Mouse (Mus musculus) hematopoietic stem cell, adult 5-6 weeks (primary cell): Measurements from ENCODE around the gene Garnl3. TPM values are rescaled to one million over a fixed set of nuclear protein-coding genes. Genes with fewer than 3 reads are reported as not detected.

Source experiments
- ATAC-seq, 2 experiments: fragments of 125-278 bp in 1 of 2; replicated peaks in 1 of 2; 2 replicates each; pipeline ENCODE4 v1.8.0; 2016 to 2017; ENCODE audit warnings: inconsistent platforms in 2 of 2, mild to moderate bottlenecking in 2 of 2, moderate number of reproducible peaks in 2 of 2, low read depth in 1 of 2, moderate TSS enrichment in 1 of 2; ENCODE audit not compliant: low FRiP score in 2 of 2, poor library complexity in 2 of 2, severe bottlenecking in 2 of 2, insufficient read depth in 1 of 2, low TSS enrichment in 1 of 2
- total RNA-seq: library from RNA; stranded (forward); fragments of 172-1452, 232-1000 nt; gene quantifications from 2 replicates; pipeline ENCODE4 v1.2.3, GENCODE M21; 2017

Garnl3 gene
- total RNA-seq, 1 experiment from 2014 or later: 5.7 TPM

GRCm38 (mm10) chr2:33005041-33005440 lies 126.4 kb downstream of the Garnl3 start:
- no peak for ATAC-seq

DNA sequence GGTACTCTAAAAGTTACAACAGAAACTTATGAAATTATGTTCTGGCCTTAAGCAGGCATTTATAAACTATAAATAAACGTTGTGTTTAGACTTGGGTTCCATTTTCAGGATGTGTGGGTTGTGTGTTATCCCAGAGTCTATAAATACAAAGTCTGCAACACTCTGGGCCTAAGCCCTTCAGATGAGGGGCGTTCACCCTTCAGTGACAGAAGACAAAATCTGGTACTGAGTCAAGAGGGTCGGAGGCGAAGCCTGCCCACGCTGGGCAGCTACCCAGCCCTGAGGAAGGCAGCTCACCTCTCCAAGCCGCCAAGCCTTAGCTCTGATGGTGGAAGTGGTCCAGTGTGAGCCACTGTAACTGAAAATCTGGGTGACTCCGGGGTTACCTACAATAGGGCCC lies 129.3 kb downstream of the Garnl3 start:
- ATAC-seq: no peak

- ATAC-seq: no peak
These were observed 131.7 kb downstream of the Garnl3 start for GRCm38 (mm10) chr2:32999752-33000151.

GRCm38 (mm10) chr2:32997792-32998191 lies 133.7 kb downstream of the Garnl3 start:
- no peak for ATAC-seq

- ATAC-seq: no peak
These were observed 134.4 kb downstream of the Garnl3 start for GRCm38 (mm10) chr2:32997081-32997480.

- ATAC-seq: peak; percentile 77 to 91
These were observed 139.3 kb downstream of the Garnl3 start for GRCm38 (mm10) chr2:32992130-32992529.

- ATAC-seq: no peak
These were observed 141.2 kb downstream of the Garnl3 start for GRCm38 (mm10) chr2:32990167-32990832.

- no peak for ATAC-seq
These were observed 142.1 kb downstream of the Garnl3 start for GRCm38 (mm10) chr2:32989376-32989775.

- ATAC-seq: no peak
These were observed 145.6 kb downstream of the Garnl3 start for GRCm38 (mm10) chr2:32985844-32986243.

DNA sequence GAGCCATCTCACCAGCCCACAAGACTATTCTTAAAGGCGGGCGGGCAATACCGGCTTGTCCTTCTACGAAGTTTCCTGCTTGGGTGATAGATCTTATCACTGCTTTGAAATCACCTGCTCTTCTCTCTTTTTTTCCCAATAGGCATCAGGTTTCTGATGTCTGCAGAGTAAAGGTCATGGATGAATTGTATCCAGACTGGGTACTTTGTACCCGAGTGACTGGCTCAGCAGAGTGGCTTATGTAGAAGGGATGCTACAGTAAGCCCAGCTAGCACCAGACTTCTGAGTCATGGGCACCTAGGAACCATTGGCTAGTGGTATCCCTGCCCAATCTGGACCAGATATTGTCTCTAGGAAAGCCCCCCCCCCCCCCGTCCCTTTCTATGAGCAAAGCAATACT lies 147.8 kb downstream of the Garnl3 start:
- ATAC-seq: no peak

DNA sequence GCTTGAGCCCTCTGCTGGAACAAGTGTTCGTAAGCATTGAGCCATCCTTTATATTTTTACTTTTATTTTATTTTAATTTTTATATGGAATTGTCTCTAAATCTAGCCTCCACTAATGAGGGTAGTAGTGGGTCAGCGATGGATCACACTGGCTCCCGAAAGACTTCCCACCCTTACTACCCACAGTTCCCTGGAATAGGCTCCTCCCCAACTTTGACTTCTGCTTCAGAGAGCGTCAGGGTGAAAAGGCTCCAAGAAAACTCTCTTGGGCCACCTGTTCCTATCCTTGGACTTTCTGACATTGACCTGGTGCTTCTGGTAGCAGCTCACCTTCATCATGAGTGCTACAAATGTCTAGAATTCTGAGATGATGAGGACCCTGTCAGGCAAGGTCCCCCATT lies 148.8 kb downstream of the Garnl3 start:
- ATAC-seq: no peak

DNA sequence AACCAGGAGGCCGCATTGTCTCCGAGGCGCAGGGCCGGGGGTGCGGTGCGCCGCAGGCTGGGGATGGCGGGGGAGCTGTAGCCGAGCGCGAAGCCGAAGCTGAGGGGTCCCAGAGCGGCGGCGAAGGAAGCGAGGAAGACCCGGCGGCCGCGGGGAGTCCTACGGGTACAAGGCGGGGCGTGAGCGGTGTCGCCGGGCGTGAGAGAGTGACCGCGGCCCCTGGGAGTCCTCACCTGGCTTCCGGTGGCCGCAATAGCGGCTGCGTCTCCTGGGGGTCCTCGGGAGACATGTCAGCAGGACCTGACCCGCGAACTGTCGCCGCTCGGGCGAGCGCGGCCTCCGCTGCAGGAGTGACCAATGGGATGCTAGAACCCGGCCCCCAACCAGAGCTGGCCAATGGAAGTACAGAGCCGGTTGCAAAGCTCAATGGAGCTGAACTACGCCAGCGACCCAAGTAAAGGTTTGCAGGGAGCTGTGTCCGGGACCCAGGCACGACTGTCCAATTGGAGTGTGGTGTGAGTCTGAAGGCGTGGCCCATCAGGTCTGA lies 149.7 kb downstream of the Garnl3 start, which contains the start of gene Slc2a8:
Slc2a8 (minus strand) TSS at position 359 of the 547 bp plus-strand sequence.
- peak; percentile 96 to 97 for ATAC-seq

DNA sequence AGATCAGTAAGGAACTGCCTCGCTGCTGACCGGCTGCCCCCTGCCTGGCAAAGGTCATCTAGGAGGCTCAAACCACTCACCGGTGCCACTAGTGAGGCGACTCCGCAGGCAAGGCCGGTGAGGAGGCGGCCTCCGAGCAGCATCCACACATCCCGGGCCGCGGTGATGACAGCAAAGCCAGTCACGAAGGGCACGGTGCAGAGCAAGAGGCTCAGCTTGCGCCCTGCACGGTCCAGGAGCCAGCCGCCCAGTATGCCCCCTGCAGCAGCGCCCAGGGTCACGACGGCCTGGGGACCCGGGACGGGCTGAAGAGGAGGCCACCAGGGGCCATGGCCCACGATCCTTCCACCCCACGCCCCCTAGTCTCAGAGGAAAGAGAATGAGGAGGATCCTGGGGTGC lies 150.2 kb downstream of the Garnl3 start:
- no peak for ATAC-seq

DNA sequence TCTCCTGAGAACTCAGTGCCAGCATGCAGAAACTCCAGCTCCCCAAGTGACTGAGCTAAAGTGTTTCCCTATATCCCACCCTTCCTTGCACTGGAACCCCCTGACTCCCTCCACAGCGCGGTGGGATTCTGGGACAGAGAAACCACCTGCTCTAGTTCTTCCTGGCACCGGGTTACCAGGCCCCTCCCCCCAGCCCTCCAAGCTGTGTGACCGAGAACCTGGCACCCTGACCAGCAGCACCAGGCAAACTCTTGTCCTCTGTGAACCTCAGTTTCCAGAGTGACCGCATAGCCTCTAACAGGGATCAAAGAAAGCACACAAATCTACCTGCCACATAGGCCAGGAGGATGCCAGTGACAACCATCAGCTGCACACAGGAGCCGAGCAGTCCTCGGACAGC lies 151.8 kb downstream of the Garnl3 start:
- no peak for ATAC-seq

GRCm38 (mm10) chr2:32978675-32979074 lies 152.8 kb downstream of the Garnl3 start:
- ATAC-seq: no peak

GRCm38 (mm10) chr2:32977114-32977513 lies 154.3 kb downstream of the Garnl3 start:
- ATAC-seq: no peak

GRCm38 (mm10) chr2:32974216-32974615 lies 157.2 kb downstream of the Garnl3 start:
- no peak for ATAC-seq

DNA sequence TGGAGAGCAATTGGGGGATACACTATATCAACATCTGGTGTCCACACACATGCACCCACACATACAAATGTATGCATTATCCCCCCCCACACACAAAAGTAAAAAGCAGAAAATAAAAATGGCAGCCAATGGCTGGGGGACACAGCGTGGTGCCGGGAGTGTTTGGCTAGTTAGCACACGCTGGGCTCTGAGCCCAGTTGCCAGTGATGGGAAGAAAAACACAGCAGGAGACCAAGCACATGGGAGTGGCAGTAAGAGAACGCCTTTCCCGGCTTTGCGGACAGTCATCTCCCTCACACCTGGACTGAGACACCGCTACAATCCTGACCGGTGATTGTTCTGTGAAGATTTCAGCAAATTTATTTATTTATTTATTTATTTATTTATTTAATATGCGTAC lies 160.2 kb downstream of the Garnl3 start:
- ATAC-seq: no peak

GRCm38 (mm10) chr2:32969326-32969725 lies 162.1 kb downstream of the Garnl3 start:
- ATAC-seq: no peak
